Mouse (Mus musculus) B cell, adult 62 days (primary cell): ENCODE results near the gene Gm815. TPM values are rescaled to one million over a fixed set of nuclear protein-coding genes. Genes with fewer than 3 reads are reported as not detected.

Experiments
- total RNA-seq: library from RNA; stranded (reverse); gene quantifications from 4 replicates; pipeline ENCODE4 v1.2.4, GENCODE M21; 2023

Gene Gm815
- total RNA-seq, result not detected in 4 replicates

DNA sequence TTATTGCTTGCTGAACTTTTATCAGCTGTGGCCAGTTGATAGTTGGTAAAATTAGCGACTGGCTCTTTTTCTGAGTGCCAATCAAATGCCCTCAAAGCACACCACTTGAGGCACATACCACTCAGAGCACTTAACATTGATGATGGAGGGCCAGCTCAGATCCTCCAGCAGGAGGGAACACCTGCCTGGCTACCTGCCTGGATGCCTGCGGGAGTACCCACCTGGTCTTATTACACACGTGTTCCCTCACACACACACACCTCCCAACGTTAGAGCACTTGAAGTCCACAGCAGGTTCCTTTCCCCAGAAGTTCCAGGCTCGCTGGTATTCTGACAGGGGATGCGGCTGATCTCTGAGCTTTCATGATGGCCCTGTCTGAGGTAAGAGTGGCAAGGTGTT lies at the start of gene Gm815:
Gene Gm815 (plus strand): TSS at position 266 of the 400 bp plus-strand sequence.

